Mouse (Mus musculus): Measurements from ENCODE around the gene Cnbd2. TPM values are rescaled to one million over a fixed set of nuclear protein-coding genes. Genes with fewer than 3 reads are reported as not detected.

Gene Cnbd2
- polyA plus RNA-seq (2015; fragmentation: Nextera tagmentation; extraction: Ambion mirVana) = 5.5 and 8.1 TPM in 2 replicates

GRCm38 (mm10) chr2:156312297-156312897 is at the start of gene Cnbd2, which contains the start of gene Scand1:
Gene Cnbd2, plus strand, starts transcription at chr2:156312299.
Gene Scand1, minus strand, starts transcription at chr2:156312704.
- ATAC-seq (ENCODE audit: low FRiP score, low TSS enrichment) = peak; percentile 92
- Histone ChIP-seq H3K4me1 (ENCODE audit: insufficient read depth, low read length) (peaks cover 5% of the 10 kb centered on the region; the same call in 1 of the 2 replicates), H3K4me2 (replicated peaks; ENCODE audit: low read depth, low read length) (peak within 1 kb of the TSS; percentile 84), H3K36me3 (ENCODE audit: insufficient read depth, low read length) (peaks cover 6% of the 10 kb centered on the region), H3K27me3 (ENCODE audit: insufficient read depth, low read length) (no peaks in the 10 kb centered on the region), H3K27ac (ENCODE audit: low read length) (peak within 1 kb of the TSS; percentile 96), H3K4me3 (ENCODE audit: low read length) (peak within 1 kb of the TSS; percentile 57), H3K9ac (replicated peaks; ENCODE audit: low read length) (peak within 1 kb of the TSS; percentile 75), H3K9me3 (ENCODE audit: low read length) (no peaks in the 10 kb centered on the region)
- WGBS = under 1% methylated on average over 49 of the region's 49 CpGs

GRCm38 (mm10) chr2:156263204-156263893 is 48.8 kb upstream of the Cnbd2 start:
- Histone ChIP-seq H3K9ac (replicated peaks; ENCODE audit: low read length) (no peak overlapping the region), H3K4me3 (ENCODE audit: low read length) (no peak overlapping the region), H3K4me1 (ENCODE audit: insufficient read depth, low read length) (no peaks in the 10 kb centered on the region), H3K27me3 (ENCODE audit: insufficient read depth, low read length) (no peaks in the 10 kb centered on the region), H3K4me2 (replicated peaks; ENCODE audit: low read depth, low read length) (no peak overlapping the region), H3K9me3 (ENCODE audit: low read length) (no peaks in the 10 kb centered on the region), H3K36me3 (ENCODE audit: insufficient read depth, low read length) (peaks cover 33% of the 10 kb centered on the region), H3K27ac (ENCODE audit: low read length) (no peak overlapping the region)
- no peak for ATAC-seq (ENCODE audit: low FRiP score, low TSS enrichment)
- 87% methylated on average over 4 of the region's 4 CpGs for WGBS

GRCm38 (mm10) chr2:156267636-156268035 is 44.5 kb upstream of the Cnbd2 start:
- H3K9ac ChIP-seq (replicated peaks; ENCODE audit: low read length) = no peak overlapping the region
- 86% methylated on average over 9 of the region's 9 CpGs for WGBS
- H3K4me3 ChIP-seq (ENCODE audit: low read length) = no peak overlapping the region
- no peak overlapping the region for H3K4me2 ChIP-seq (replicated peaks; ENCODE audit: low read depth, low read length)
- H3K4me1 ChIP-seq (ENCODE audit: insufficient read depth, low read length) = no peaks in the 10 kb centered on the region
- ATAC-seq (ENCODE audit: low FRiP score, low TSS enrichment) = no peak
- H3K9me3 ChIP-seq (ENCODE audit: low read length) = no peaks in the 10 kb centered on the region
- H3K27ac ChIP-seq (ENCODE audit: low read length) = no peak overlapping the region
- H3K27me3 ChIP-seq (ENCODE audit: insufficient read depth, low read length) = no peaks in the 10 kb centered on the region
- H3K36me3 ChIP-seq (ENCODE audit: insufficient read depth, low read length) = 0 out of 2 replicates have a peak, but pooled peaks cover 15% of the 10 kb centered on the region

GRCm38 (mm10) chr2:156272553-156272952 is 39.5 kb upstream of the Cnbd2 start:
- ATAC-seq (ENCODE audit: low FRiP score, low TSS enrichment) = no peak
- no peaks in the 10 kb centered on the region for H3K4me1 ChIP-seq (ENCODE audit: insufficient read depth, low read length)
- H3K4me2 ChIP-seq (replicated peaks; ENCODE audit: low read depth, low read length) = no peak overlapping the region
- WGBS = 90% methylated on average over 6 of the region's 6 CpGs
- no peaks in the 10 kb centered on the region for H3K27me3 ChIP-seq (ENCODE audit: insufficient read depth, low read length)
- H3K9me3 ChIP-seq (ENCODE audit: low read length) = no peaks in the 10 kb centered on the region
- H3K9ac ChIP-seq (replicated peaks; ENCODE audit: low read length) = no peak overlapping the region
- no peak overlapping the region for H3K4me3 ChIP-seq (ENCODE audit: low read length)
- no peak overlapping the region for H3K27ac ChIP-seq (ENCODE audit: low read length)
- H3K36me3 ChIP-seq (ENCODE audit: insufficient read depth, low read length) = peaks cover 28% of the 10 kb centered on the region

- 47% methylated on average over 4 of the region's 4 CpGs for WGBS
- H3K4me1 ChIP-seq (ENCODE audit: insufficient read depth, low read length) = peaks cover 4% of the 10 kb centered on the region; the same call in 1 of the 2 replicates
- peaks cover 21% of the 10 kb centered on the region for H3K36me3 ChIP-seq (ENCODE audit: insufficient read depth, low read length)
- no peak overlapping the region for H3K4me3 ChIP-seq (ENCODE audit: low read length)
- H3K27me3 ChIP-seq (ENCODE audit: insufficient read depth, low read length) = no peaks in the 10 kb centered on the region
- no peak overlapping the region for H3K9ac ChIP-seq (replicated peaks; ENCODE audit: low read length)
- no peaks in the 10 kb centered on the region for H3K9me3 ChIP-seq (ENCODE audit: low read length)
- peak; percentile 86 for ATAC-seq (ENCODE audit: low FRiP score, low TSS enrichment)
- no peak overlapping the region for H3K4me2 ChIP-seq (replicated peaks; ENCODE audit: low read depth, low read length)
- H3K27ac ChIP-seq (ENCODE audit: low read length) = peak overlapping the region; percentile 1; the same call in 1 of the 2 replicates
Observed at GRCm38 (mm10) chr2:156278226-156279017, 33.7 kb upstream of the Cnbd2 start.

GRCm38 (mm10) chr2:156281227-156281626 is 30.9 kb upstream of the Cnbd2 start:
- ATAC-seq (ENCODE audit: low FRiP score, low TSS enrichment) = no peak
- WGBS = 89% methylated on average over 4 of the region's 4 CpGs
- Histone ChIP-seq H3K27ac (ENCODE audit: low read length) (no peak overlapping the region), H3K27me3 (ENCODE audit: insufficient read depth, low read length) (no peaks in the 10 kb centered on the region), H3K4me1 (ENCODE audit: insufficient read depth, low read length) (peaks cover 4% of the 10 kb centered on the region; the same call in 1 of the 2 replicates), H3K4me2 (replicated peaks; ENCODE audit: low read depth, low read length) (no peak overlapping the region), H3K4me3 (ENCODE audit: low read length) (no peak overlapping the region), H3K9ac (replicated peaks; ENCODE audit: low read length) (no peak overlapping the region), H3K36me3 (ENCODE audit: insufficient read depth, low read length) (peaks cover 12% of the 10 kb centered on the region; the same call in 1 of the 2 replicates), H3K9me3 (ENCODE audit: low read length) (no peaks in the 10 kb centered on the region)

GRCm38 (mm10) chr2:156285161-156285560 is 26.9 kb upstream of the Cnbd2 start:
- H3K4me1 ChIP-seq (ENCODE audit: insufficient read depth, low read length) = no peaks in the 10 kb centered on the region
- H3K27ac ChIP-seq (ENCODE audit: low read length) = no peak overlapping the region
- H3K36me3 ChIP-seq (ENCODE audit: insufficient read depth, low read length) = peaks cover 17% of the 10 kb centered on the region
- ATAC-seq (ENCODE audit: low FRiP score, low TSS enrichment) = no peak
- 89% methylated on average over 2 of the region's 2 CpGs for WGBS
- H3K4me3 ChIP-seq (ENCODE audit: low read length) = no peak overlapping the region
- H3K9ac ChIP-seq (replicated peaks; ENCODE audit: low read length) = no peak overlapping the region
- no peaks in the 10 kb centered on the region for H3K9me3 ChIP-seq (ENCODE audit: low read length)
- no peaks in the 10 kb centered on the region for H3K27me3 ChIP-seq (ENCODE audit: insufficient read depth, low read length)
- H3K4me2 ChIP-seq (replicated peaks; ENCODE audit: low read depth, low read length) = no peak overlapping the region

GRCm38 (mm10) chr2:156286733-156287132 is 25.4 kb upstream of the Cnbd2 start:
- ATAC-seq (ENCODE audit: low FRiP score, low TSS enrichment) = no peak
- no peaks in the 10 kb centered on the region for H3K9me3 ChIP-seq (ENCODE audit: low read length)
- WGBS = 94% methylated on average over 4 of the region's 4 CpGs
- no peak overlapping the region for H3K4me3 ChIP-seq (ENCODE audit: low read length)
- peaks cover 25% of the 10 kb centered on the region for H3K36me3 ChIP-seq (ENCODE audit: insufficient read depth, low read length)
- H3K4me1 ChIP-seq (ENCODE audit: insufficient read depth, low read length) = no peaks in the 10 kb centered on the region
- H3K4me2 ChIP-seq (replicated peaks; ENCODE audit: low read depth, low read length) = no peak overlapping the region
- H3K27me3 ChIP-seq (ENCODE audit: insufficient read depth, low read length) = no peaks in the 10 kb centered on the region
- H3K9ac ChIP-seq (replicated peaks; ENCODE audit: low read length) = no peak overlapping the region
- H3K27ac ChIP-seq (ENCODE audit: low read length) = no peak overlapping the region

GRCm38 (mm10) chr2:156288222-156288621 is 23.9 kb upstream of the Cnbd2 start:
- Histone ChIP-seq H3K27ac (ENCODE audit: low read length) (no peak overlapping the region), H3K4me3 (ENCODE audit: low read length) (no peak overlapping the region), H3K4me2 (replicated peaks; ENCODE audit: low read depth, low read length) (no peak overlapping the region), H3K27me3 (ENCODE audit: insufficient read depth, low read length) (no peaks in the 10 kb centered on the region), H3K36me3 (ENCODE audit: insufficient read depth, low read length) (peaks cover 32% of the 10 kb centered on the region), H3K9me3 (ENCODE audit: low read length) (no peaks in the 10 kb centered on the region), H3K4me1 (ENCODE audit: insufficient read depth, low read length) (no peaks in the 10 kb centered on the region), H3K9ac (replicated peaks; ENCODE audit: low read length) (no peak overlapping the region)
- no peak for ATAC-seq (ENCODE audit: low FRiP score, low TSS enrichment)
- 92% methylated on average over 2 of the region's 2 CpGs for WGBS
